Mouse (Mus musculus) myocyte (in vitro differentiated cells): Measurements from ENCODE around the gene Ormdl2. TPM values are rescaled to one million over a fixed set of nuclear protein-coding genes. Genes with fewer than 3 reads are reported as not detected.

Source experiments
- H3K27me3 ChIP-seq: one replicate; pipeline ENCODE4 v1.6.1; 2011; ENCODE audit not compliant: control insufficient read depth, insufficient read depth, insufficient read length
- H3K36me3 ChIP-seq: one replicate; pipeline ENCODE4 v1.6.1; 2011; ENCODE audit not compliant: control insufficient read depth, insufficient read depth
- H3K4me2 ChIP-seq: one replicate; pipeline ENCODE4 v1.6.1; 2011; ENCODE audit warnings: low read depth, control low read depth
- H3K4me3 ChIP-seq: one replicate; pipeline ENCODE4 v1.5.1; 2011; ENCODE audit warnings: mild to moderate bottlenecking, control low read depth, moderate library complexity
- H3K79me2 ChIP-seq: one replicate; pipeline ENCODE4 v1.6.1; 2011; ENCODE audit not compliant: control insufficient read depth, insufficient read depth
- H3ac ChIP-seq: one replicate; pipeline ENCODE4 v1.6.1; 2011; ENCODE audit not compliant: control insufficient read depth, insufficient read length
- CEBPB ChIP-seq: IDR thresholded peaks from 2 replicates; pipeline ENCODE4 v1.6.1; 2011; ENCODE audit warnings: mild to moderate bottlenecking, moderate library complexity; ENCODE audit not compliant: poor library complexity, insufficient read depth, severe bottlenecking
- E2F4 ChIP-seq: IDR thresholded peaks from one replicate; pipeline ENCODE4 v1.6.1; 2011; ENCODE audit warnings: mild to moderate bottlenecking, control low read depth, moderate library complexity; ENCODE audit not compliant: insufficient read depth
- MAX ChIP-seq: IDR thresholded peaks from one replicate; pipeline ENCODE4 v1.6.1; 2011; ENCODE audit warnings: low read depth, mild to moderate bottlenecking, control low read depth
- MYOD1 ChIP-seq, 3 experiments: IDR thresholded peaks; one replicate each; pipeline ENCODE4 v1.6.1; 2011; ENCODE audit warnings: control low read depth in 2 of 3, low read depth in 2 of 3, mild to moderate bottlenecking in 2 of 3, moderate library complexity in 1 of 3; ENCODE audit not compliant: insufficient read length in 2 of 3, control insufficient read depth in 1 of 3
- MYOG ChIP-seq, 3 experiments: IDR thresholded peaks; one replicate each; pipeline ENCODE4 v1.6.1; 2011; ENCODE audit warnings: control low read depth in 2 of 3, low read depth in 2 of 3, mild to moderate bottlenecking in 2 of 3; ENCODE audit not compliant: insufficient read length in 2 of 3, control insufficient read depth in 1 of 3, insufficient read depth in 1 of 3
- POLR2A ChIP-seq: IDR thresholded peaks from one replicate; pipeline ENCODE4 v1.6.1; 2011; ENCODE audit warnings: low read depth, mild to moderate bottlenecking, control low read depth, moderate library complexity; ENCODE audit not compliant: insufficient read length
- POLR2AphosphoS2 ChIP-seq: IDR thresholded peaks from one replicate; pipeline ENCODE4 v1.6.1; 2011; ENCODE audit warnings: low read depth, control low read depth; ENCODE audit not compliant: insufficient read length
- REST ChIP-seq: IDR thresholded peaks from one replicate; pipeline ENCODE4 v1.6.1; 2011; ENCODE audit warnings: mild to moderate bottlenecking, control low read depth, moderate library complexity; ENCODE audit not compliant: insufficient read depth, insufficient read length
- SRF ChIP-seq: IDR thresholded peaks from one replicate; pipeline ENCODE4 v1.6.1; 2011; ENCODE audit warnings: low read depth; ENCODE audit not compliant: control insufficient read depth, insufficient read length
- TCF12 ChIP-seq: IDR thresholded peaks from one replicate; pipeline ENCODE4 v1.6.1; 2011; ENCODE audit warnings: mild to moderate bottlenecking, control low read depth; ENCODE audit not compliant: poor library complexity, insufficient read depth, severe bottlenecking
- TCF3 ChIP-seq: IDR thresholded peaks from one replicate; pipeline ENCODE4 v1.6.1; 2011; ENCODE audit warnings: low read depth, control low read depth; ENCODE audit not compliant: insufficient read length
- USF1 ChIP-seq: IDR thresholded peaks from one replicate; pipeline ENCODE4 v1.6.1; 2011; ENCODE audit warnings: low read depth, mild to moderate bottlenecking, control low read depth, moderate library complexity
- polyA plus RNA-seq: library from polyadenylated mRNA; unstranded; fragments of >200 nt; fragmentation: generic; extraction: Trizol; gene quantifications from one replicate; pipeline ENCODE4 v1.2.1, GENCODE M21; 2012; ENCODE audit warnings: missing spikeins

The Ormdl2 gene
- polyA plus RNA-seq, 1 experiment = 19.2 TPM

- no peaks in the 10 kb centered on the region for H3K79me2 ChIP-seq
- H3K4me2 ChIP-seq = no peak overlapping the region
- no peak overlapping the region for H3ac ChIP-seq
- H3K4me3 ChIP-seq = no peak overlapping the region
- H3K27me3 ChIP-seq = no peaks in the 10 kb centered on the region
- no peaks in the 10 kb centered on the region for H3K36me3 ChIP-seq
- TF ChIP-seq MYOD1 (IDR thresholded peaks at IDR 0.05; ENCODE audit: control insufficient read depth in 1 of 3, insufficient read length in 2 of 3, low read depth in 2 of 3) = no peak
Observed at GRCm38 (mm10) chr10:128773685-128774084, 47.8 kb downstream of the Ormdl2 start.

DNA sequence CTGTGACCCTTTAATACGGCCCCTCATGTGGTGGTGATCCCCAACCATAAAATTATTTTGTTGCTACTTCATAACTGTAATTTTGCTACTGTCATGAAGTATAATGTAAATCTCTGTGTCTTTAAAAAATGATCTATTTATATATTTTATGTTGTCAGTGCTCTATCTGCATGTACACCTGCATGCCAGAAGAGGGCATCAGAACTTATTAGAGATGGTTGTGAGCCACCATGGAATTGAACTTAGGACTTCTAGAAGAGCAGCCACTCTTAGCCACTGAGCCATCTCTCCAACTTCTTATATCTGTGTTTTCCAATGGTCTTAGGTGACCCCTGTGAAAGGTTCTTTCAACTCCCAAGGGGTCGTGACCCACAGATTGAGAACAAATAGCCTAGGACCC, 48.5 kb downstream of the Ormdl2 start:
- H3K4me2 ChIP-seq = no peak overlapping the region
- H3ac ChIP-seq = no peak overlapping the region
- no peaks in the 10 kb centered on the region for H3K36me3 ChIP-seq
- no peak for TF ChIP-seq TCF12
- TF ChIP-seq E2F4 = no peak
- no peak for TF ChIP-seq USF1
- TF ChIP-seq REST = no peak
- no peak for TF ChIP-seq SRF
- no peak for TF ChIP-seq TCF3
- no peak for TF ChIP-seq MAX
- no peak for TF ChIP-seq MYOG (IDR thresholded peaks at IDR 0.05; ENCODE audit: control insufficient read depth in 1 of 3, insufficient read depth in 1 of 3, insufficient read length in 2 of 3, low read depth in 2 of 3)
- no peak for TF ChIP-seq POLR2AphosphoS2
- no peak for TF ChIP-seq CEBPB
- TF ChIP-seq POLR2A = no peak
- TF ChIP-seq MYOD1 (IDR thresholded peaks at IDR 0.05; ENCODE audit: control insufficient read depth in 1 of 3, insufficient read length in 2 of 3, low read depth in 2 of 3) = no peak
- H3K79me2 ChIP-seq = no peaks in the 10 kb centered on the region
- H3K27me3 ChIP-seq = no peaks in the 10 kb centered on the region
- no peak overlapping the region for H3K4me3 ChIP-seq

Other genes with a start within 250 kb of the Ormdl2 start
- gene Erbb3, start 232.0 kb downstream of the Ormdl2 start, polyA plus RNA-seq = 23.3 TPM
- gene Rps26, start 194.9 kb downstream of the Ormdl2 start, polyA plus RNA-seq = 1,658 TPM
- gene Ikzf4, start 175.7 kb downstream of the Ormdl2 start, polyA plus RNA-seq = 0.04 TPM
- gene Suox, start 147.6 kb downstream of the Ormdl2 start, polyA plus RNA-seq = 23.3 TPM
- gene Rab5b, start 125.4 kb downstream of the Ormdl2 start, polyA plus RNA-seq = 76.3 TPM
- gene Pmel, start 117.5 kb downstream of the Ormdl2 start, polyA plus RNA-seq = 0.17 TPM
- 39.9 TPM for gene Cdk2, start 116.6 kb downstream of the Ormdl2 start, polyA plus RNA-seq
- gene Dgka, start 76.8 kb downstream of the Ormdl2 start, polyA plus RNA-seq = 13.2 TPM
- gene Pym1, start 73.8 kb downstream of the Ormdl2 start, polyA plus RNA-seq = 32.6 TPM
- 12.1 TPM for gene Mmp19, start 30.7 kb downstream of the Ormdl2 start, polyA plus RNA-seq
- gene Dnajc14, start 17.6 kb downstream of the Ormdl2 start, polyA plus RNA-seq = 39.0 TPM
- gene Tmem198b, start 17.3 kb downstream of the Ormdl2 start, polyA plus RNA-seq = 18.7 TPM
- 40.8 TPM for gene Sarnp, start 4.3 kb downstream of the Ormdl2 start, polyA plus RNA-seq
- 17.9 TPM for gene Gdf11, start 70.1 kb upstream of the Ormdl2 start, polyA plus RNA-seq
- gene Cd63, start 79.3 kb upstream of the Ormdl2 start, polyA plus RNA-seq = 2,403 TPM
- gene Rdh5, start 101.2 kb upstream of the Ormdl2 start, polyA plus RNA-seq = 63.3 TPM
- 238 TPM for gene Bloc1s1, start 102.4 kb upstream of the Ormdl2 start, polyA plus RNA-seq
- gene Itga7, start 112.2 kb upstream of the Ormdl2 start, polyA plus RNA-seq = 635 TPM
- 0.71 TPM for gene Mettl7b, start 139.3 kb upstream of the Ormdl2 start, polyA plus RNA-seq
- not detected for gene Olfr9, start 167.8 kb upstream of the Ormdl2 start, polyA plus RNA-seq
- gene Olfr763, start 189.1 kb upstream of the Ormdl2 start, polyA plus RNA-seq = 0.05 TPM
- 0.01 TPM for gene Olfr764-ps1, start 218.3 kb upstream of the Ormdl2 start, polyA plus RNA-seq
- not detected for gene Olfr765, start 228.4 kb upstream of the Ormdl2 start, polyA plus RNA-seq
- not detected for gene Olfr766-ps1, start 247.3 kb upstream of the Ormdl2 start, polyA plus RNA-seq